Mouse (Mus musculus): ENCODE results near the gene Brinp1.

Brinp1 gene

GRCm38 (mm10) chr4:68806502-68806901, 147.7 kb downstream of the Brinp1 start:
- DNase-seq: no peak

- DNase-seq: no peak
These were observed 152.0 kb downstream of the Brinp1 start for GRCm38 (mm10) chr4:68801923-68802855.

GRCm38 (mm10) chr4:68790003-68790402, 164.2 kb downstream of the Brinp1 start:
- DNase-seq: no peak

- DNase-seq: no peak
These were observed 165.7 kb downstream of the Brinp1 start for GRCm38 (mm10) chr4:68788477-68788999.

GRCm38 (mm10) chr4:68787642-68788041, 166.6 kb downstream of the Brinp1 start:
- DNase-seq: no peak

GRCm38 (mm10) chr4:68768256-68768655, 185.9 kb downstream of the Brinp1 start:
- peak; percentile 82 for DNase-seq

- DNase-seq: peak; percentile 16
These were observed 186.8 kb downstream of the Brinp1 start for GRCm38 (mm10) chr4:68767393-68767792.

- DNase-seq: no peak
These were observed 188.2 kb downstream of the Brinp1 start for GRCm38 (mm10) chr4:68765772-68766573.

GRCm38 (mm10) chr4:68764937-68765336, 189.3 kb downstream of the Brinp1 start:
- DNase-seq: no peak

- DNase-seq: no peak
These were observed 233.2 kb downstream of the Brinp1 start for GRCm38 (mm10) chr4:68720983-68721382.

Data from cerebellum, adult 8-10 months (tissue).